Mouse (Mus musculus) ES-CJ7 (cell line): ENCODE measurements around the gene Plekha7.

Experiments
- DNase-seq: peaks from one replicate; pipeline ENCODE4 v3.0.0; 2011; ENCODE audit warnings: low read depth, low spot score

Gene Plekha7

DNA sequence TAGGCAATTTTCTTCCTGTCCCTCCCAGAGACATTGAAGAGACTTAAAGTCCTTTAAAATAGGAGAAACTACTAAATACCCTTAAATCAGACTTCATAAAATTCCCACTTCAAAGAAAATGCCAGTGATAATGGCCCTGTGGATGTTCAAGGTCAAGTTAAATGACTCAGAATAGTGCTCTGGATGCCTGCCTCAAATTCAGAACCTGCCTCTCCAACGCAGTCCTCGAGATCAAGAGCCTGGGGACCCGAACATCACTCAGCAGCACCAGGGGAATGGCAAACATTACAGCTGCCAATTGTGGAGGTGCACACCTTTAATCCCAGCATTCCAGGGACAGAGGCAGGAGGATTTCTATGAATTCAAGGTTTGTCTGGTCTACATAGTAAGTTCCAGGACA is 56.7 kb downstream of the Plekha7 start:
- DNase-seq = no peak

DNA sequence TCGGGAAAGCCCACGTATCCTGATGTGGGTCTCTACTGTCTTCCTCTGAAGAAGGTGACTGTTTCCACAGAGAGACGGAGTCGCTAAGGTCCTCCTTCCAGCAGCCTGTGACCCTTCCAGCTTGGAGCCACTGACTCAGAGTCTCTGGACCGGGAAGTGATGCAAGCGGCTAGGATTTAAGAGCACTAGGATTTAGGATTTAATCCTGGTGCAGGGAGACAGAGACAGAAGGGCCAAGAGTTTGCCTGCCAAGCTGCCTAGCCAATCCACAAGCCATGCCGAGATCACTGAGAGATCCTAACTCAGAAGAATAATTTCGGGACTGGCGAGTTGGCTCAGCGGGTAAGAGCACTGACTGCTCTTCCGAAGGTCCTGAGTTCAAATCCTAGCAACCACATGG is 59.6 kb downstream of the Plekha7 start:
- DNase-seq = no peak

DNA sequence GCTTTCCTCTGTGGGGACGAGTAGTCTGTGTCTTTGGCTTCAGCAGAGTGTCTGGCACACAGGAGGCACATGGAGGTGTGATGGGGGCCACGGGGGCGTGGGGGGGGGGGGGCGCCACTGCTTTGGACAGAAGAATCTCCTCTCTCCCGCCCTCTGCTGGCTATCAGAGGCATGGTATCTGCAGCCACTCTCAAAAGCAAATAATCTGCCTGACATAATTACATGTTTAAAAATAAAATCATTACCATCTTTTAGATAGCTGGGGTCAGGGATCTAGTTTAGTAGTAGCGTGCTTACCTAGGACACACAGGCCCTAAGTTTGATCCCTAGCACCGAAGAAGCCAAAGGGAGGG is 60.8 kb downstream of the Plekha7 start:
- DNase-seq = no peak

DNA sequence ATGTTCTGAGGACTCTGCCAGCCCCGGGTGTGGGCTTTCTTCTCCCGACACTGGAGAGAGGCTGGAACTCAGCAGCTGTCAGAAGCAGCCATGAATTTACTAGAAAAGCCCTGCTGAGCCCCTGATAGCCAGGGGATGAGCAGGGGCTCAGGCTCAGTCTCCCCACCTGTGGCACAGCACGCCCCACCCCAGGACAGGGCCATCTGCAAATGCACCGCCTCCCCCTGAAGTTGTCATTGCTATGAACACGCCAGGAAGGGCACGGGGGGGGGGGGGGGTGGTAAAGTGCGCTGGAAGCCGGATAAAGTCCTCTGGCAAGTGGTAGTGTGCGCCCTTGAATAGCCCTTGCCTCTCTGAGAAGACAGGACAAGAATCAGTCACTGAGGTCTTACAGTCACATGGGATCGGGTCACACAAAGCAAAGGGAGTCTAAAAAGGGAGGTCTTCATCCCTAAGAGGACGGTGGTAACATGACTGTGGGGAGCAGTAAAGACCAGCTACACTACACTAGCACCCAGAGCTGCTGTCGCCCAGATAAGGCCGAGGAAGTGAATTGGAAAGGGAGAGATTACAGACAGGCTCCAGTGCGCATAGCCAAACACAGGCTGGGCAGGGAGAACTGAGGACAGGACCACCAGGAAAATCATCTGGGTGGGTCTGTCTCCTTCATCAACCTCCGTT is 61.3 kb downstream of the Plekha7 start:
- DNase-seq = no peak

DNA sequence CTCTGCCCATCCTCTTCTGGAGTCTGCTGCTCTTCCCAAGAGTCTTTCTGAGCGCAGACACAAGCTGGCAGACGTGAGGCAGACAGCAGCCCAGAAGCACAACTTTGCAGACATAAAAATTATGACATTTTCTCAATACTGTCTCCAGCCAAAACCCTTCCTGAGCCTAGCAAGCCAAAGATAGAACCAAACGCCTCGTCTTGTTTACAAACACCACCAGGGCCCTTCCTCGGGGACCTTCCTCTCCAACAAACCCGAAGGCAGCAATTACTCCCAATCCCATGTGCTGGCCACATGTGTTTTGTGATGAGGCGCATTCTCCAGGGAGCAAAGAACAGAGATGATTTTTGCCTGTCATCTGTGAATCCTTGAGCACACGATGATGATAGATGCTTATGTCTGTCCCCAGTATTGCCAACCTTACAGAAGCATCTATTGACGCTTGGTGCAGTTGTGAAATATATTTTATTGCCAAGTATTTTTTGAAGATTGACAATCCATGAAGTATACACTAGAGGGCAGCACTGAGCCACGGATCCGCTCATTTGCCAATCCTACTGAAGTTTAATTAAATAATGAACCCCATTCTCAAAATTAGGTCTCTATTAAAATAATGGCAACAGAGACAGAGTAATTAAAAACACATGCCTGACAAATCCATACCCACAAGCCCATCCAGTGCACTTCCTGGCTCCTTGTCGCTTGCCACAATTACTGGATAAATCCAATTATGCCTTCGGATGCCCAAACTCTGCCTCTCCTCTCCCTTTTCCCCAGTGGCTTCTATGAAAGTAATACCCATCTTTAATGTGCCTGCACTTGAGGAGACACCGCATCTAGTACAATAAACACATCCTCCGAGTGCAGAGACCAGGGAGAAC is 62.1 kb downstream of the Plekha7 start:
- no peak for DNase-seq

DNA sequence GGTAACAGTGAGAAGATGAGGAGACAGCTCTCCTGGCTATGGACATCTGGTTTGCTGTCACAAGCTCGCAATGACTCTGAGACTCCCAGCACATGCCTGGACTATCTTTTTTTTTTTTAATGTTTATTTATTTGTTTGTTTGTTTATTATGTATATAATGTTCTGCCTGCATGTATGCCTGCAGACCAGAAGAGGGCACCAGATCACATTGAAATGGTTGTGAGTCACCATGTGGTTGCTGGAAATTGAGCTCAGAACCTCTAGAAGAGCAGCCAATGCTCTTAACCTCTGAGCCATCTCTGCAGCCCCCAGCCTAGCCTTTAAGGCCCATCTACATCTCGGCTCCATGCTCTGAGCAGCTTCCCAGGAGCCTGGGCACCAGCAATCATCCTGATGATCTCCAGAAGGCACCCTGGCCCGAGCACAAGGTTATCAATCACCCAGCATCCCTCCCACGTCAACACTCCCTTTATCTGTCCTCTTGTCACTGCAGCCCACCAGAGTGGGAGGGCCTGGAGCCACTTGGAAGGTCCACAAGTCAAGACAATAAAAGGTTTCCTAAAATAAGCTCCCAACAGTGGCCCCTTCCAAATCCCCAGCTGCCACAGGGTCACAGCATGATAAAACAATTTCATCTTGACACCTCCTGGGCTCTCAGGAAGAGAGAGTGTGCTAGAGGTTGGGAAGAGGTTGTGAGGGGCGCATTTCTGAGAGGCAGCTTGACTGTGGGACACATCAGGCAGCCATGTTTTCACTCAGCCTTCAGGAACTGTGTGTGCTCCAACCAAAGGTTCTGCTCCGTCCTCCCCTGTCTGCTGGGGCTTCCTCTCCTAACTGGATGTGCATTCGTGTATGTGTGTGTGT is 63.6 kb downstream of the Plekha7 start:
- DNase-seq = peak; percentile 52

DNA sequence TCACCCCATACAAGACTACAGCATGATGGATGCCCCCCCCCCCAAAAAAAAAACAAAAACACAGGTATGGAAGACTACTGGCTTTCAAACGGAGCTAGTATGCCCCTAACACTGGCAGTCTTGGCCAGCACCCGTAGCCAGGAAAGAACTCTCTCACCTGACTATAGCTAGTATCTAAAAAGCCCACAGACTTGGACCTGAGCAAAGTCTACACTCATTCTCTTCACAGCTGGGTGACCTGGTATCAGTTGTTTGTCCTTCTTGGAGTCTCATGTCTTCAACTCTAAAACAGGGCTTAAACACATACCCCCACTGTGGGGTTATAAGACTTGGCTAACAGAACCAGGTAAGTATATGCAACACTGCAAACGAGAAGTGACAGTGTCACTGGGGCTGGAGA is 65.4 kb downstream of the Plekha7 start:
- no peak for DNase-seq

DNA sequence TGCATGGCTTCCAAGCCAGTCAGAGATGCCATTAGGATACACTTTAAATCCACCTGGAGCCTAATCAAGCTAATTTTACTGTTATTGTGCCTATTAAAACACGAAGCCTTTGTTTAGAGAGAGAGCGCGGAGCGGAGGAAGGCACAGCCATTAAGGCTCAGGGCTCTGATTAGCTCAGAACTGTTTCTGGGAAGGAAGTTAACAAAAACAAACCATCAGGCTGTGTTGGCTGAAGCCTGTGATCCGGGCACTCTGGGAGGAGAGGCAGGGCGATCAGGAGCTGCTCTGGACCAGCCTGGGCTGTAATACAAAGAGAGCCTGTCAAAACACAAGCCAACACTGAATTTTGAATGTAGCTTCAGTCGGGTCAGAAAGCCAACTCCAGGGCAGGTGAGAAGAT is 66.6 kb downstream of the Plekha7 start:
- DNase-seq = no peak

DNA sequence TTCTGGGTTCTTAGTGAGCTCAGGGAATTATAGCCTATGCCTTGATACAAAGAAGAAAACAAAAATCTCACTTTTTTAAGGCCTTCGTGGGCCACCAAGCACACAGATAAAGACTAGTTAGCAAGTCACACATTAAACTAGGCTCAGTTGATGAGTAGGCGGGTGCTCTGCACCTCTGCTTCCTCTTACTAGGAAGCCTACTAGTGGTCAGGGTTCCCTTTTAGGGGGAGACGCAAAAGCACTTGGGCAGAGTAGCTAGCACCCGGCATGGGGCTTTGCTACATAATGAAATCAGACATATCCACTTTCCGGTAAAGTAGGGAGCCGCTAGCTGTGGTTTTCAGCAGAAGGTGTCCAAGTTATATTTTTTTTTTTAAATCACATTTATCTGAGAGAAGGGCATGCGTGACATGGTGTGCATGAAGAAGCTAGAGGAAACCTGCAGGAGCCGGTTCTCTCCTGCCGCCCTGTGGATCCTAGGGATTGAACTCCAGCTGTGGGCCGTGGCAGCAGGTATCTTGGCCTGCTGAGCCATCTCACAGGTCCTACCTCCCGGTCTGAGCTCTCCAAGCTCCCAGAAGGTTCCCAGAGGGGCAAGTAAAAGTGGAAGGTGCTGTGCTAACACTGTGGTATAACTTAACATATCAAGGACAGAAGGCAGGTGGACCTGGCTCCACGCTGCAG is 67.2 kb downstream of the Plekha7 start:
- peak; percentile 43 for DNase-seq

DNA sequence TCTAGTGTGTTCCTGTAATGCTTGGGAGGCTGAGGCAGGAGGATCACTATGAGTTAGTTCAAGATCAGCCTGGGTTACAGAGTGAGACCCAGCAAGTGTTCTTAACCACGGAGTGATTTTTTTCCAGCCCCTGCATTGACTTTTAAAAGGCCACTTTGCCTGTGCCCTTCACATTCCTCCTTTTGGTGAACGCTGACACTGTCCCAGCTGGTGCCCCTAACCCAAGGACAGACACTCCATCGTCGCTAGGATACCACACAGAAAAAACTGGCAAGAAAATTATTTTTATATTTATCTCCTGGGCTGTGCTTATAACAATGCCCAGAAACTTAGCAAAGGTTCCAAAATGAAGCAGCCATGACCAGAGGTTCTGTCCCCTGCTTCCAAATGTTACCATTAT is 67.8 kb downstream of the Plekha7 start:
- no peak for DNase-seq

DNA sequence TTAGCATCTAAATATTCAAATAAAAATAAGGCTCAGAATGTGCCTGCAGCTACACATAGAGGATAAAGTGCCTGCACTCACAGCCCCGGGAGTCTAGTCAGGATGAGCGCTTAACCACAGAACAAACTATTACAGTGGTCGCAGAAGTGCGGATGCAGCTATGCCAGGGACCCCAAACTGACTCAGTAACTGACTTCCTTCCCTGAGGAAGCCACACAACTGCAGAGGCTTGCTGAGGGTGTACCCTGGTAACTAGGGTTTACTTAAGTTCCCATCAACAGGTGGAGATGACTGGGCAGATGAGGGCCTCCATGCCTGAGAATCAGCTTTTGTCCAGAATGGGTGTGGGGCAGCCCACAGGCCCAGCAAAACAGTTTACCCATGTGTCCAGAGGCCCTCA is 69.9 kb downstream of the Plekha7 start:
- no peak for DNase-seq

DNA sequence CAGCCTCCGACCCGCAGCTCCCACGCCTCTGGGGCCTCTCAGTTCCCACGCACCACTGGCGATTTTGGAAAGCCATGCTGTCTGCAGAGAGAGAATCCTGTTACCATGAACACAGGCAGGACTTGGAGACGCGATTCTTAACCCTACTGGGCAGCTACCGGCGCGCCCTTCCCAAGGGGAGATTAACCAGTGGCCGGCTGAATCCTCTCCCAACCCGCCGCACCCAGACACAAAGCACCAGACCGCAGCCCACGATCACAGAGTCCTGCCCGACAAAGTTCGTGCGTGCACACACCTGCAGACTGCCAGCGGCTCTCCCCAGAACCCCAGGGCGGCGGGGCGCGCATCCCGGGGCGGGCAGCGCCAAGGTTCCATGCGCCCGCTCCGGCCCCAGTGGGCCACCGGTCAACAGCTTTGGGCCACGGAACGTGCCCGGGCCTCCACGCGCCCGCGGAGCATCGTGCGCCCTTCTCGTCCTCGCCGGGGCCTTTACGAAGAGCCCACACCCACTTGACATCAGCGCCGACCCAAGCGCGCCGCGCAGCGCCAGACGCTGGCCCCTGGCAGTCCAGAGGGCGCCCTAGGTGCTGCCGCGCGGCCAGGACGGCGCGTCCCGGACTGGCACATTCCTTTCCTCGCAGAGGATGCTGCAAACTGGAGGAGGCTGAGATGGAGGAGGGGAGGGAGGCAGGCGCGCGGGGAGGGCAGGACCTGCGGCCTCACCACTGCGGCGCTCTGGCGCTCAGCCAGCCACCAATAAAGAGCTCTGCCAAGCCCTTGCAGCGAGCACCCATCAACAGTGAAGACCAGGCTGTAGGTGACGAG is 70.8 kb downstream of the Plekha7 start:
- DNase-seq = peak; percentile 42

DNA sequence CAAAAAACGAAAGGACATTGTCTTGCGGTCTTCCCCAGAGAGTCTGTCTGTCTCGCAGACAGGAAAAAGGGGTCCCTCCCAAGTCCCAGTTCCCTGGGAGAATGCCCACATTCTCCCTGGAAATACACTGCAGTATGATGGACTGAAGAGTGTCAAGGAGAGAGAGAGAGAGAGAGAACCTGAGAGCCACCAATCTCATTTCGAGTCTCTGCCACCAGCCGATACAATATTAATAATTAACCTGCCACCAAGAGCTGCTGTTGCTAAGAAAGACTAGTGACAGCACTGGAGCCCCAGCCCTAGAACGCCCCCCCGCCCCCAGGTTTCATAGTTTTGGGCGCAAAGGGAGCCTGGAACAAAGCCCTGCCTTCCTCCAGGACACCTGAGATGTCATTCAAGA is 71.6 kb downstream of the Plekha7 start:
- no peak for DNase-seq

DNA sequence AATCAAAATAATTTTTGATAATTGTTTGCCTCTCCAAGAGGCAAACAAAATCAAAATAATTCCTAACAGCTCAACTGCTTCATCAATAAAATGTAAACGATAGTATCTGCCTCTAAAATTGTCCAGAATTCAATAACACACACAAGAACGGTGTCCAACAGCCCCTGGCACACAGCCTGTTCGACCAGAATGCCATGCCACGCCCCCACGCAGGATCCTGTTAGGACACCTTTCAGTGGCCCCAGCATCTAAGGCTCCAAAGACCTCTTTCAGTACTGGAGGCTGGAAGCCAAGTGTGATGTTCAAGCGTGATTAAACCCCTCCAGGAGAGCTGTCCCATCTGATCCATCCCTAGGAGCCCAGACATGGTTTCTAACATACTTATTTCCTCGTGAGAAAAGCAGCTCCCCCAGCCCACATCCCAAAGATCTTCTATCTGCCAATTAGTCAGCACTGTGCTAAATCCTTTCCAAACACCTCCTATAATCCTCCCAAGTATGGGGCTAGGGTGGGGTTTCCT is 73.8 kb downstream of the Plekha7 start:
- no peak for DNase-seq

DNA sequence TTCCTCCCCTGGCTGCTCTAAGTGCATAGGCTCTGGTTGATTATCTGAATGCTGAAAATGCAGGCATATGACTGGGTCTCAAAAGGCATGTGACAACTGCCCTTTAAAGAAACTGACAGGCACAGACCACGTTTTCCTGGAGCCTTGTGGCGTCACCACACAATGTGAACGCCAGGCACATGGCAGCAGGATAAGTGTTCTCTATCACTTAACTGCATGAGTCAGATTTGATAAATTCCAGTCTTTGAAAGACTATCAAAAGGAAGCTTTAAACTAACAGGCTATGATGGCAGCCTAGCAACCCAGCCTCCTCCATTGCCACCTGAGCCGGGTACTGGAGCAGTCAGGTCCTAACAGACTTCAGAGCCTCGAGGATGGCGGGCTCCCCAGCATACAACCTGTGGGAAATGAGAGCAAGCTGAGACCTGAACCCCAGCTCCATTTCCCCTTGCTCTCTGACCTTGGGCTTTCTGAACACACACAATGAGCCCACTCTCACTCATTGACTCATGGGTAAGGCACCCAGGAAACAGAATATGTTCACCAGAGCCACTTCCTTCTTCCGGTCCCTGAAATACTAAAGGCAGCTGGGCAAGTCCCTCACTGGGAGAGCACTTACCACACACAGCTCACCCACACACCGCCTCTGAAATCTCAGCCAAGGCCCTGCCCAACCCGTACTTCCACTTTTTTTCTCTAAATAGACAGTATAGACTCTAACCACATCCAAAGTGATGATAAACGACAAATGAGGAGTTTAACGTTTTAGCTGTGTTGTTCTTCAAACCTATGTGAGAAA is 77.2 kb downstream of the Plekha7 start:
- DNase-seq = no peak

DNA sequence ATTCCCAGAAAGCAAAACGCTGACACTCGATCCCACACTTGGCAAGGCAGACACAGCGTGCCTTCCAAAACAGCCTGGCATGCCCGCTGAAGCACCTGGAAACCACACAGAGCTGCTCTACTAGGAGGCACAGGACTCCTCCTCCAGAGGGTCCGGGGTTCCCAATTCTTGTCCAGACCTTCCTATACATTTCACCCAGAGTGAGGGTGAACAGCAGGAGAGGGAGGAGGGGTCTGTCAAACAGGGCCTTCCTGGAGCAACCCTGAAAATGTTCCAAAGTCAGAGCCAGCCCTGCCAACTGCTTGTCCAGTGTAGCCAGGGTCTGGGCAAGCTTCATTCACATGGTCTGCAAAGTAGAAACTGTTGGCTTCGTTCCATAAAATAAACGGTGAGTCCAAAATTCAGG is 81.3 kb downstream of the Plekha7 start:
- no peak for DNase-seq

DNA sequence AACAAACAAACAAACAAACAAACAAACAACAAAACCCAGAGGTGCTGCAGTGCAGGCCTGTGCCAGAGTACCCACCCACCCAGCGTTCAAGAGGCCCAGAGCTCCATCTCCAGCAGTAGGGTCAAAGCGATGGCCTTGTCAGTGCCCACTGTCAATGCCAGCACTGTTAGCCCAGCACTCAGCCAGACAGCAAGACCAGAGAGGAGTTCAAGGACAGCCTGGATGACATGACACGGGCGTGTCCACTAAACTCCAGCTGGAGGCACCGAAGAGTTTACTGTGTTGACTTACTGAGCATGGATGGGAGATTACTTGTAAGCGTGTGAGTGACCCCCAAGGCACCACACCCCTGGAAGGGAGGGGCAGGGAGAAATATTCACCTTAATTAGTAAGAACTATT is 81.9 kb downstream of the Plekha7 start:
- DNase-seq = no peak

DNA sequence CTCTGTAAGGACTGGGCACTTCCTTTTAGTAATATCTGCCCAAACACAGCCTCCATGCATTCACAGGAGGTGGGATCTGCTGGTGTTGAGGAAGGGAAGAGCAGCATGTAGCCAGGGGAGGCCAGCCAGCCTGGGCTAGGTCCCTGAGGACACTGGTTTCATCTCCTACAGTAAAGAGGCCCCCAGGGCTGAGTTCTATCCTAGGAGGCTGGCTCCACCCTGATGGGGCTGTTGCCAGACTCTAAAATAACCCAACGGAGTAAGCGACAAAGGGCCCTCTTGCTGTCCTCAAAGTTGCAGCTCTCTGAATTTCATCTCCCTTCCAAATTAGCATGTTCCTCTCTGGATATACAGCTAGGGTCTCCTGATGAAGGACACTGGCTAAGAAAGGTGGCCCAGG is 83.6 kb downstream of the Plekha7 start:
- DNase-seq = no peak

DNA sequence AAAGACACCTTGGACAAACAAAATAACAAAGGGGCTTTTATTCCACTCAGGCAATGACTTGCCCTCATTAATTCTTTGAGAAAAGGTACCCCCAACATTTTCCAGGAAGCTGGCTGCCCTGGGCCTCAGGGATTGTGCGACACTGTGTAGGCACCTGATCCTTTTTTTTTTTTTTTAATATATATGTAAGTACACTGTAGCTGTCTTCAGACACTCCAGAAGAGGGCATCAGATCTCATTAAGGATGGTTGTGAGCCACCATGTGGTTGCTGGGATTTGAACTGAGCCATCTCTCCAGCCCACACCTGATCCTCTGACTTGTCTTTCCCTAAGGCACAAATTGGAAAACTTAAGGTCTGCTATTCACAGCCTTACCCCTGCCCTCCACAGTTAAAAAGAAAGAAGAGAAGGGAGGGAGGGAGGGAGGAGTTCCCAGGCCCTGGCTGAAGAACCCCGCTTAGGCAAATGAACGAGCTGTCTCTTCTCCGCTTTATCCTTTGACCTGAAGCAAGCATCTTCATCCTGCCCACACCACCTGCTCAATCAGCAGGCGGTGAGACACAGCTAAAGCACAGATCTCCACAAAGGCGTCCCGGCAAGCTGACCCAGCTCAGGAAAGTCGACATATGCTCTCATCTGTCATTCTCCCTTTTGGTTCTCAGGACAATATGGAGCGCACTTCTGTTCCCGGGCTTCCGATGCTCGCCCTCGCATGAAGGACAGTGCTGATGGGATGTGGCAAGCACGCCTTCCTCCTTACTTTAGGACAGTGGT is 85.0 kb downstream of the Plekha7 start:
- no peak for DNase-seq
